Mouse (Mus musculus): ENCODE data around the gene Cd52.

The Cd52 gene

GRCm38 (mm10) chr4:134090521-134091224 is 4.2 kb downstream of the Cd52 start:
- no peak for DNase-seq

- DNase-seq: no peak
Measured at GRCm38 (mm10) chr4:134089029-134089428, 5.9 kb downstream of the Cd52 start.

GRCm38 (mm10) chr4:134087412-134087811 is 7.5 kb downstream of the Cd52 start:
- DNase-seq: peak; percentile 57 to 58

GRCm38 (mm10) chr4:134084999-134085398 is 9.9 kb downstream of the Cd52 start:
- DNase-seq: no peak

GRCm38 (mm10) chr4:134082460-134082859 is 12.4 kb downstream of the Cd52 start:
- DNase-seq: no peak

GRCm38 (mm10) chr4:134081730-134082386 is 13.0 kb downstream of the Cd52 start:
- peak; percentile 21 to 43 for DNase-seq

GRCm38 (mm10) chr4:134080674-134081073 is 14.2 kb downstream of the Cd52 start:
- no peak for DNase-seq

- DNase-seq: peak; percentile 24 to 27
Measured at GRCm38 (mm10) chr4:134078694-134079093, 16.2 kb downstream of the Cd52 start.

- DNase-seq: no peak
Measured at GRCm38 (mm10) chr4:134068793-134069580, 25.9 kb downstream of the Cd52 start.

GRCm38 (mm10) chr4:134067833-134068544 is 26.9 kb downstream of the Cd52 start:
- DNase-seq: no peak

GRCm38 (mm10) chr4:134067383-134067782 is 27.5 kb downstream of the Cd52 start:
- no peak for DNase-seq

GRCm38 (mm10) chr4:134065431-134066004 is 29.4 kb downstream of the Cd52 start:
- DNase-seq: no peak

GRCm38 (mm10) chr4:134062561-134062960 is 32.3 kb downstream of the Cd52 start:
- DNase-seq: no peak

- DNase-seq: no peak
Measured at GRCm38 (mm10) chr4:134061944-134062446, 32.9 kb downstream of the Cd52 start.

GRCm38 (mm10) chr4:134061166-134061830 is 33.6 kb downstream of the Cd52 start:
- no peak for DNase-seq

- no peak for DNase-seq
Measured at GRCm38 (mm10) chr4:134060135-134060865, 34.6 kb downstream of the Cd52 start, which contains the start of gene Crybg2. Gene Crybg2 (plus strand): TSS chr4:134060815.

GRCm38 (mm10) chr4:134058908-134059307 is 36.0 kb downstream of the Cd52 start:
- no peak for DNase-seq

- DNase-seq: no peak
Measured at GRCm38 (mm10) chr4:134058166-134058715, 36.6 kb downstream of the Cd52 start.

- DNase-seq: no peak
Measured at GRCm38 (mm10) chr4:134053538-134053937, 41.3 kb downstream of the Cd52 start, which contains the start of gene Zfp683. Gene Zfp683 (plus strand): TSS chr4:134053838.

GRCm38 (mm10) chr4:134052560-134052959 is 42.3 kb downstream of the Cd52 start:
- DNase-seq: peak; percentile 55 to 77
